Mouse (Mus musculus) telencephalon, adult 2 months (tissue): ENCODE data around the gene Pithd1.

ENCODE experiments used
- DNase-seq: peaks from one replicate; pipeline ENCODE4 v3.0.0-alpha.2; 2011; ENCODE audit warnings: low read depth, low spot score

The Pithd1 gene

GRCm38 (mm10) chr4:135929828-135930227, 57.2 kb downstream of the Pithd1 start:
- DNase-seq = no peak

- DNase-seq = no peak
These were observed 57.7 kb downstream of the Pithd1 start for GRCm38 (mm10) chr4:135929405-135929804.

- no peak for DNase-seq
These were observed 58.7 kb downstream of the Pithd1 start for GRCm38 (mm10) chr4:135928376-135928775.

GRCm38 (mm10) chr4:135926861-135927260, 60.2 kb downstream of the Pithd1 start:
- no peak for DNase-seq

DNA sequence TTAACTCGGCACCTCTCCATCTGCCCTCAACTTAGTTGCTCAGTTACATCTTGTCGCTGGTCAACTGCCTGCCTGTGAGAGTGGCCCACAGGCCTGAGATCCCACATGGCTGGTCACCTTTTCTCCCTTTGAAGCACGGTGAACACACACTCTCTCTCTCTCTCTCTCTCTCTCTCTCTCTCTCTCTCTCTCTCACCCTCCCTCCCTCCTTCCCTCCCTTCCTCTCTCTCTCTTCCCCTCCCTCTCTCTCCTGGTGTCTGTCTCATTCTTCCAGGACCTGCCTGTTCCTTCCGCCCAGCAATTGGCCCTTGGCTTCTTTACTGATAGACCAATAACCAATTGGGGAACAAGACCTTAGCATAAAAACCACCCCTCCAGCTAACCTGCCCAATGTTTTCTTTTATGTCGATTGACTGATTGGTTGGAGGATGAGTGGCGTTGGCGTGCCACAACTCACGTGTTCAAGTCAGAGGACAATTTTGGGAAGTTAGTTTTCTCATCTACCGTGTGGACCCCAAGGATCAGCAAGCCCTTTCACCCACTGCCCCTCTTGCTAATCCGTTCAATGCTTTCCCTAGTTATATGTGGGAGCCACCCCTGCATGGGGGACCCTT, 60.8 kb downstream of the Pithd1 start:
- no peak for DNase-seq
